13 mouse cellular contexts compared by ENCODE assay signal in the genomic region with DNA sequence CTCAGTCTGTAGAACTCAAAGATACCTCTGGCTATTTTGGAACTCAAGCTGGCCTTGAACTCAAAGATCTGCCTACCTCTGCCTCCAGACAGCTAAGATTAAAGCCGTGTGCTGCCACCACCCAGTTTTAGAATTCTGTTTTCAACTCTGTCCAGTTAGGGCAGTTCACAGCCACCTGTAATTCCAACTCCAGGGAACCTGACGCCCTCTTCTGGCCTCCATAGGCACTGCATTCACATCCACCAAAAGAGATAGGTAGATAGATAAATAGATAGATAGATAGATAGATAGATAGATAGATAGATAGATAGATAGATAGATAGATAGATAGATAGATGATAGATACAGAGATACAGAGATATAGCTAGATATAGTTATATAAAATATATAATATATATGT. TPM values are rescaled to one million over a fixed set of nuclear protein-coding genes. Genes with fewer than 3 reads are reported as not detected.
A peak's percentile ranks its signal among the peaks of the same experiment; 100 is the strongest.
DNase-seq lines count a peak whose midpoint lies in the region; ATAC-seq and TF ChIP-seq lines count a peak whose summit lies in the region.
"Had no signal": no experiment of that assay in that cellular context is flagged by ENCODE, and none has a peak within 500 bp of the region (broad histone marks: within the 10 kb centered on the region; RNA-seq: fewer than 3 reads in every experiment).

No protein-coding gene starts in this region.

- H3K9ac ChIP-seq in kidney, postnatal 0 days (ENCODE audit: low read depth, low read length): no peak overlapping the region
- no peak overlapping the region for H3K9ac ChIP-seq in neural tube, embryonic 15.5 days (replicated peaks)
- no peak overlapping the region for H3K9ac ChIP-seq in stomach, postnatal 0 days (ENCODE audit: low read length)
- H3K9ac ChIP-seq: forebrain, embryonic 13.5 days had no signal

- no peak overlapping the region for H3K4me3 ChIP-seq in kidney, postnatal 0 days (replicated peaks; ENCODE audit: low read depth, low read length)
- H3K4me3 ChIP-seq in neural tube, embryonic 15.5 days (replicated peaks): no peak overlapping the region
- H3K4me3 ChIP-seq in stomach, postnatal 0 days (ENCODE audit: low read depth, low read length): no peak overlapping the region
- H3K4me3 ChIP-seq: forebrain, embryonic 13.5 days had no signal

- ATAC-seq in kidney, postnatal 0 days (replicated peaks; ENCODE audit: low FRiP score, low read depth): no peak
- ATAC-seq in neural tube, embryonic 15.5 days (ENCODE audit: low FRiP score): no peak
- ATAC-seq in stomach, postnatal 0 days (ENCODE audit: low FRiP score, low TSS enrichment): no peak
- ATAC-seq: forebrain, embryonic 13.5 days had no signal

- H3K27me3 ChIP-seq in kidney, postnatal 0 days (ENCODE audit: insufficient read depth, low read length): no peaks in the 10 kb centered on the region
- 0 out of 2 replicates have a peak, but pooled peaks cover 4% of the 10 kb centered on the region for H3K27me3 ChIP-seq in neural tube, embryonic 15.5 days (replicated peaks)
- no peaks in the 10 kb centered on the region for H3K27me3 ChIP-seq in stomach, postnatal 0 days (ENCODE audit: control insufficient read depth, insufficient read depth, low read length)

- H3K4me2 ChIP-seq in kidney, postnatal 0 days (ENCODE audit: low read length): no peak overlapping the region
- no peak overlapping the region for H3K4me2 ChIP-seq in neural tube, embryonic 15.5 days
- H3K4me2 ChIP-seq in stomach, postnatal 0 days (replicated peaks; ENCODE audit: low read depth): no peak overlapping the region
- H3K4me2 ChIP-seq: forebrain, embryonic 13.5 days had no signal

- H3K4me1 ChIP-seq in kidney, postnatal 0 days (replicated peaks; ENCODE audit: insufficient read depth, low read length): no peaks in the 10 kb centered on the region
- H3K4me1 ChIP-seq in neural tube, embryonic 15.5 days: no peaks in the 10 kb centered on the region
- H3K4me1 ChIP-seq in stomach, postnatal 0 days (replicated peaks; ENCODE audit: control insufficient read depth, insufficient read depth): no peaks in the 10 kb centered on the region
- H3K4me1 ChIP-seq: forebrain, embryonic 13.5 days had no signal

- DNase-seq in adrenal gland, postnatal 36 days: peak; percentile 13 to 32
- no peak for DNase-seq in adrenal gland, adult 2 months
- no peak for DNase-seq in kidney, postnatal 0 days (ENCODE audit: low spot score)
- DNase-seq in kidney, postnatal 14 days: no peak
- peak; percentile 42 for DNase-seq in neural tube, embryonic 10.5 days (ENCODE audit: extremely low spot score, low spot score)
- no peak for DNase-seq in stomach, postnatal 0 days (ENCODE audit: low spot score)
- no peak for DNase-seq in layer of hippocampus, adult 9-11 months
- DNase-seq: heart, postnatal 36 days had no signal

- no peaks in the 10 kb centered on the region for H3K36me3 ChIP-seq in kidney, postnatal 0 days (ENCODE audit: insufficient read depth, low read length)
- H3K36me3 ChIP-seq in neural tube, embryonic 15.5 days: no peaks in the 10 kb centered on the region
- H3K36me3 ChIP-seq in stomach, postnatal 0 days (ENCODE audit: control insufficient read depth, insufficient read depth, low read length): no peaks in the 10 kb centered on the region

- peak; percentile 64 for TF ChIP-seq CTCF in kidney, postnatal 0 days (IDR thresholded peaks at IDR 0.05; ENCODE audit: low read depth)
- TF ChIP-seq CTCF in stomach, postnatal 0 days (IDR thresholded peaks at IDR 0.05; ENCODE audit: low read depth): peak; percentile 62

- no peaks in the 10 kb centered on the region for H3K9me3 ChIP-seq in kidney, postnatal 0 days (replicated peaks; ENCODE audit: low read length)
- no peaks in the 10 kb centered on the region for H3K9me3 ChIP-seq in neural tube, embryonic 15.5 days (replicated peaks)
- H3K9me3 ChIP-seq in stomach, postnatal 0 days (ENCODE audit: control insufficient read depth, low read length): no peaks in the 10 kb centered on the region
- H3K9me3 ChIP-seq: forebrain, embryonic 13.5 days had no signal

- H3K27ac ChIP-seq in kidney, postnatal 0 days: no peak overlapping the region
- no peak overlapping the region for H3K27ac ChIP-seq in neural tube, embryonic 15.5 days (replicated peaks)
- H3K27ac ChIP-seq in stomach, postnatal 0 days (replicated peaks): no peak overlapping the region
- H3K27ac ChIP-seq: forebrain, embryonic 13.5 days had no signal

- WGBS in kidney, postnatal 0 days: 14% methylated on average over 2 of the region's 2 CpGs
- 32% methylated on average over 2 of the region's 2 CpGs for WGBS in neural tube, embryonic 15.5 days
- WGBS in stomach, postnatal 0 days: 16% methylated on average over 2 of the region's 2 CpGs

- no peak for TF ChIP-seq EP300 in stomach, postnatal 0 days (optimal IDR thresholded peaks at IDR 0.05)

RNA-seq across cellular contexts. Expression of a gene that starts 15.8 kb away (rescaled TPM):
- total RNA-seq in adrenal gland, postnatal 36 days (2021): not detected
- total RNA-seq in adrenal gland, adult 2 months (2021): under 1 TPM in 1 of 2 experiments, not detected in 1; 0.20 TPM
- 0.04 and 0.35 TPM in 2 replicates for polyA plus RNA-seq in adrenal gland, adult 2 months (2012; rRNA removed)
- not detected in 2 replicates for polyA plus RNA-seq in kidney, postnatal 0 days (2015; fragmentation: Nextera tagmentation; extraction: Ambion mirVana)
- 0.49 and 0.55 TPM in 2 replicates for polyA plus RNA-seq in neural tube, embryonic 15.5 days (2015; fragmentation: Nextera tagmentation; extraction: Ambion mirVana)
- polyA plus RNA-seq in stomach, postnatal 0 days (2015; fragmentation: Nextera tagmentation; extraction: Ambion mirVana): 0.02 TPM in 1 of 2 replicates, not detected in the other
- total RNA-seq: gastrocnemius, postnatal 4 days; heart, postnatal 36 days had no signal
- polyA plus RNA-seq: large intestine, adult 2 months had no signal

RNA-seq across cellular contexts. Expression of a gene that starts 36.4 kb away (rescaled TPM):
- not detected for total RNA-seq in adrenal gland, postnatal 36 days (2021)
- total RNA-seq in adrenal gland, adult 2 months (2021): not detected
- not detected in 2 replicates for polyA plus RNA-seq in adrenal gland, adult 2 months (2012; rRNA removed)
- polyA plus RNA-seq in kidney, postnatal 0 days (2015; fragmentation: Nextera tagmentation; extraction: Ambion mirVana): not detected in 2 replicates
- polyA plus RNA-seq in neural tube, embryonic 15.5 days (2015; fragmentation: Nextera tagmentation; extraction: Ambion mirVana): not detected in 2 replicates
- polyA plus RNA-seq in stomach, postnatal 0 days (2015; fragmentation: Nextera tagmentation; extraction: Ambion mirVana): not detected in 2 replicates
- total RNA-seq: gastrocnemius, postnatal 4 days; heart, postnatal 36 days had no signal
- polyA plus RNA-seq: forebrain, embryonic 13.5 days; large intestine, adult 2 months; limb, embryonic 14.5 days had no signal

RNA-seq across cellular contexts. Expression of a gene that starts 46.9 kb away (rescaled TPM):
- total RNA-seq in adrenal gland, postnatal 36 days (2021): 10 to 100 TPM; 18.3 to 24.9 TPM
- total RNA-seq in adrenal gland, adult 2 months (2021): 10 to 100 TPM; 20.6 to 22.0 TPM
- 0.83 and 1.1 TPM in 2 replicates for polyA plus RNA-seq in adrenal gland, adult 2 months (2012; rRNA removed)
- 59.1 and 61.3 TPM in 2 replicates for polyA plus RNA-seq in kidney, postnatal 0 days (2015; fragmentation: Nextera tagmentation; extraction: Ambion mirVana)
- polyA plus RNA-seq in neural tube, embryonic 15.5 days (2015; fragmentation: Nextera tagmentation; extraction: Ambion mirVana): 106 and 117 TPM in 2 replicates
- 32.3 and 32.9 TPM in 2 replicates for polyA plus RNA-seq in stomach, postnatal 0 days (2015; fragmentation: Nextera tagmentation; extraction: Ambion mirVana)

Comparison
In these comparisons a context has a peak if more than half of its experiments do, and no peak if none do; other contexts are left out.
1. DNase-seq: peak in adrenal gland, postnatal 36 days (2 of 2) and neural tube, embryonic 10.5 days (single experiment); none in adrenal gland, adult 2 months (single experiment), kidney, postnatal 0 days (single experiment), kidney, postnatal 14 days (single experiment), stomach, postnatal 0 days (single experiment) and layer of hippocampus, adult 9-11 months (single experiment).
2. RNA of a gene that starts 46.9 kb away (polyA plus RNA-seq): 106 to 117 TPM in neural tube, embryonic 15.5 days, 59.1 to 61.3 TPM in kidney, postnatal 0 days and 32.3 to 32.9 TPM in stomach, postnatal 0 days; 0.83 to 1.1 TPM in adrenal gland, adult 2 months; every median in the first group is over 10 times any median in the second.